Mouse (Mus musculus) liver, embryonic 13.5 days (tissue): ENCODE measurements around the gene Akr1b8. TPM values are rescaled to one million over a fixed set of nuclear protein-coding genes. Genes with fewer than 3 reads are reported as not detected.

Experiments used
- ATAC-seq: fragments of 200-750 bp; cut with Nextera tagmentation; 2 replicates; pipeline ENCODE4 v1.8.0; 2017; ENCODE audit warnings: low read depth, mild to moderate bottlenecking, moderate number of reproducible peaks, moderate library complexity
- DNase-seq: peaks from one replicate; pipeline ENCODE4 v3.0.0; 2022
- H3K27ac ChIP-seq: fragments of 300-500 bp; sonication (generic); 2 replicates; pipeline ENCODE4 v1.5.1; 2015; ENCODE audit warnings: moderate library complexity, mild to moderate bottlenecking, inconsistent platforms
- H3K27me3 ChIP-seq: fragments of 300-500 bp; sonication (generic); 2 replicates; pipeline ENCODE4 v1.6.1; 2015; ENCODE audit warnings: mild to moderate bottlenecking, inconsistent platforms
- H3K36me3 ChIP-seq: fragments of 300-500 bp; sonication (generic); 2 replicates; pipeline ENCODE4 v1.6.1; 2015; ENCODE audit warnings: mild to moderate bottlenecking, inconsistent platforms
- H3K4me1 ChIP-seq: fragments of 300-500 bp; sonication (generic); replicated peaks from 2 replicates; pipeline ENCODE4 v1.6.1; 2015; ENCODE audit warnings: inconsistent platforms
- H3K4me2 ChIP-seq: fragments of 300-500 bp; sonication (generic); 2 replicates; pipeline ENCODE4 v1.6.1; 2015; ENCODE audit warnings: inconsistent platforms, mild to moderate bottlenecking, moderate library complexity
- H3K4me3 ChIP-seq: fragments of 300-500 bp; sonication (generic); replicated peaks from 2 replicates; pipeline ENCODE4 v1.5.1; 2015; ENCODE audit warnings: mild to moderate bottlenecking, inconsistent platforms
- H3K9ac ChIP-seq: fragments of 300-500 bp; sonication (generic); 2 replicates; pipeline ENCODE4 v1.6.1; 2015; ENCODE audit warnings: mild to moderate bottlenecking, inconsistent platforms
- H3K9me3 ChIP-seq: fragments of 300-500 bp; sonication (generic); replicated peaks from 2 replicates; pipeline ENCODE4 v1.6.1; 2016; ENCODE audit warnings: inconsistent platforms
- WGBS: fragments of 180-500 bp; shearing (Covaris S2); methylation state at CpG from one replicate; pipeline ENCODE4 v1.1.7; 2015; ENCODE audit not compliant: insufficient replicate concordance; 5-methylcytosine and 5-hydroxymethylcytosine counted together
- polyA plus RNA-seq: library from polyadenylated mRNA; unstranded; fragments of >200 nt; fragmentation: Nextera tagmentation; extraction: Ambion mirVana; gene quantifications from 2 replicates; pipeline ENCODE4 v1.2.1, GENCODE M21; 2015

Gene Akr1b8
- 7.2 and 7.6 TPM in 2 replicates for polyA plus RNA-seq

DNA sequence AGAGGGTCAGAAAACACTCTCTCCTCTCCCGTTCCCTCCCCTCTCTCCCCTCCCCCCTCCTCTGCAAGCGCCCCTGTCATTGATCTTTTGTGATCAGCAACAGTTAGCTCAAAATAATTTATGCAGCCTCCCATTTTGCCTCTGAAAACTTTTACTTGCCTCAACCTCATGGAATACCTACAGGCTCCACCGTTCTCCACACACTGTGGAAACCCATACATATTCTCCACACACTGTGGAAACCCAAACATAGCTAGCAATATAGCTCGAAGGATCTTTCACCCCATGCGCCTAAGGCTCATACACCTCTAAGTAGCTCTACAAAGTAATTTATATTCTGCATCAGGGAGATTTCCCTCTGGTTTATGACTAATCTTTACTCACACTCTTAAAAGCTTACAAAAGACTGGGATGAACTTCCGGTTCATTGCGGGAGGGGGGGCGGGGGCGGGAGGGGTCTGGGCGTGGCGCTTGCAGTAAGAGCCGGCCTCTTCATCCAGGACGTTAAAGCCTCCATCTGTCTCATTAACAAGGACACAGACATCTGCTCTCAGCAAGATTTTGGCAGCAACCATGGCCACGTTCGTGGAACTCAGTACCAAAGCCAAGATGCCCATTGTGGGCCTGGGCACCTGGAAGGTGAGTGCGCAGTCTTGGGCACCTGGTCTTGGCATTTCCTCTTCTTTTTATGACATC, at the start of gene Akr1b8:
Gene Akr1b8 (plus strand): TSS at position 462 of the 696 bp plus-strand sequence.
- DNase-seq (no peak), ATAC-seq (no peak)
- H3K4me2 ChIP-seq, result peak within 1 kb of the TSS; percentile 49
- H3K36me3 ChIP-seq, result no peaks in the 10 kb centered on the region
- peaks cover 11% of the 10 kb centered on the region for H3K4me1 ChIP-seq
- no peak within 1 kb of the TSS; the same call in 1 of the 2 replicates for H3K27ac ChIP-seq
- no peaks in the 10 kb centered on the region for H3K27me3 ChIP-seq
- no peak within 1 kb of the TSS for H3K9ac ChIP-seq
- WGBS, result 20% methylated on average over 16 of the region's 16 CpGs
- no peaks in the 10 kb centered on the region for H3K9me3 ChIP-seq
- peak within 1 kb of the TSS; percentile 27 for H3K4me3 ChIP-seq

DNA sequence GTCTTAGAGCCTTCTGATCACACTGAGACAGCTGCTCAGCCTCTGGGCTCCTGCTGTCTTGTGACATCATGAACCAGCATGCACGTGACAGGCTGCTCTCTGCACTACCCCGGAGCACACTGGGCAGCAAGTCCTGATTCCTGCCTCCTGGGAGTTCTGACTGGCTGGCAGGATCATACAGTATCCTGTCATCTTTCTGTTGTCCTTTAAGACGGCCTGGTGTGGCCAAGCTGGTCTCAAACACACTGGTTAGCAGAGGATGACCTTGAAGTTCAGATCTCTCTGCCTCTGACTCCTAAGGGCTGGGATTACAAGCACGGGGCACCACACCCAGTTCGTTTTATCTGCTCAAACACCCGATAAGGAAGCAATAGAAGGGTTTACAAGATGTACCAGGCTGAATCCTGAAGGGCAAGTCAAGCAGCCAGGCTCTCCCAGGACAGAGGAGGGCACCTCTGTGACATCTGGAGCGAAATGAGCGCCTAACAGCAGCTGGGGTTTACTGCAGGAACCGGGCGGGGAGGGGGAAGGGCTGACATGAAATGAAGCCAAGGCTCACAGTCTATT, 49.2 kb upstream of the Akr1b8 start:
- ATAC-seq, result no peak
- peaks cover 26% of the 10 kb centered on the region for H3K36me3 ChIP-seq
- WGBS, result 58% methylated on average over 10 of the region's 10 CpGs

DNA sequence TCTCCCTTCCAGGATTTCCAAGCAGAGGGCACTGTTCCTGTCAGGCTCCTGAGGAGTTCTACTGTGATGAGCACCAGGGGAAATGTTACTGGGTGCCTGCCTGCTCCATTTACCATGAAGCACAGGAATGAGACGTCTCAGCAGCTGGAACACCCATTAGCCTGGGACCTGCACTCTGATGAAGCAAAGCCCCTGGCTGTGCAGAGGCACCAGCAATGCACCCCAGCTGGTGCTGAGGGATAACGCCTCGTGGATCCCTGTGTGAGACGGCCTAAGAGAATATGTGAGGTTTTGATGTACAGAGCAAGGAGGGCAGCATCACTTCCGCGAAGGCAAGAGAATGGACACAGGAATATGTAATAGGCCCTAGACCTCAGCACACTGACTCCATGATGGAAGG, 47.1 kb upstream of the Akr1b8 start:
- ATAC-seq, result no peak
- Histone ChIP-seq H3K9ac (no peak overlapping the region), H3K4me1 (0 out of 2 replicates have a peak, but pooled peaks cover 3% of the 10 kb centered on the region), H3K4me2 (no peak overlapping the region), H3K27ac (no peak overlapping the region), H3K9me3 (no peaks in the 10 kb centered on the region), H3K4me3 (no peak overlapping the region), H3K27me3 (no peaks in the 10 kb centered on the region), H3K36me3 (peaks cover 41% of the 10 kb centered on the region)
- DNase-seq, result no peak
- 80% methylated on average over 6 of the region's 6 CpGs for WGBS

More for the DNA sequence above, 49.2 kb upstream of the Akr1b8 start:
- Histone ChIP-seq H3K4me3 (no peak overlapping the region), H3K27ac (no peak overlapping the region), H3K4me2 (no peak overlapping the region), H3K4me1 (0 out of 2 replicates have a peak, but pooled peaks cover 3% of the 10 kb centered on the region), H3K27me3 (no peaks in the 10 kb centered on the region), H3K9me3 (no peaks in the 10 kb centered on the region), H3K9ac (no peak overlapping the region)
- no peak for DNase-seq

DNA sequence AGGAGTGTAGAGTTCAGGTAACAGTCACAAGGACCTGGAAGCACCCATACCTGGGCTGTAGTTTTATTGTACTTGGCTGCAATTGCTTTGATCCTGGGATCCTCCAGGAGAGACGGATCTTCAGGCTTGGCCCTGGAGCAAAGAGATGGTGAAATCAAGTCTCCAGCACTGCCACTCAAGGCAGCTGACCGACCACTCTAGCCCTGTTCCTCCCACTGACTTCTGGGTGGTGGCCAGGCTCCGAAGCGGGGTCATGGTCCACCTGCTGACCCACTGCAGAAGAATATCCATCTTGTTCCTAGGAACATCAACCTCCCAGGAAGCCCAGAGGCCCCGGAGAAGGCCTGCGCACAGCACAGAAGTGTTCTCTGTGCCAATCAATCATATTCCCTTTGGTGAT, 44.4 kb upstream of the Akr1b8 start:
- no peak for DNase-seq
- WGBS, result 81% methylated on average over 6 of the region's 6 CpGs
- Histone ChIP-seq H3K27me3 (no peaks in the 10 kb centered on the region), H3K36me3 (peaks cover 44% of the 10 kb centered on the region), H3K9ac (no peak overlapping the region), H3K4me1 (0 out of 2 replicates have a peak, but pooled peaks cover 3% of the 10 kb centered on the region), H3K27ac (no peak overlapping the region), H3K9me3 (no peaks in the 10 kb centered on the region), H3K4me2 (no peak overlapping the region), H3K4me3 (no peak overlapping the region)
- no peak for ATAC-seq

DNA sequence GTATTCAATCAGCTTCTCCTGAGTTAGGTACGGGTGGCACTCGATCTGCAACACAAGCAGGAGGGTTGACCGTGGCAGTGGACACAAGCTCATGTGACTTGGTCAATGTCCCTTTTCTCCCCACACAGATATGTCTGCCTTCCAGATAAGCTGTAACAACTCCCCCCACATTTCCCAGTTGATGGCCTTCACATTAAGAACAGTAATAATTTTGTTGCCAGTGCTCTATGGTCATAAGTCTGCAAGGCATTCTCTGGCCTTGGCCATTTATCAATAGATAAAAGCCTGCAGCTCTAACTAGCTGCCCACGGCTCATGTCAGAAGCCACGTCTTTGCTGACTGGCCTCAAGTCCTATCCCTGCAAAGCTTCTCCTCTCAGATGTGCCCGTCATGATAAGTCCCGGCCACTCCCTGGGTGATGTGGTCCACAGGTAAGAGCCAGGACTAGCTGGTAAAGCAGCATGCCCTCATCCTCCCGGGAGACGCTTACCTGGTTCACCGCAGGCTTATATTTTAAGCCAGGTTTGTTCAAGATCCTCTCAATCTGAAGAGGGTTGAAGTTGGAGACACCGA, 43.8 kb upstream of the Akr1b8 start:
- Histone ChIP-seq H3K9ac (no peak overlapping the region), H3K4me2 (no peak overlapping the region), H3K4me3 (no peak overlapping the region), H3K27me3 (no peaks in the 10 kb centered on the region), H3K27ac (no peak overlapping the region), H3K4me1 (0 out of 2 replicates have a peak, but pooled peaks cover under 1% of the 10 kb centered on the region), H3K36me3 (peaks cover 44% of the 10 kb centered on the region), H3K9me3 (no peaks in the 10 kb centered on the region)
- WGBS, result 85% methylated on average over 11 of the region's 11 CpGs
- ATAC-seq (no peak), DNase-seq (no peak)

DNA sequence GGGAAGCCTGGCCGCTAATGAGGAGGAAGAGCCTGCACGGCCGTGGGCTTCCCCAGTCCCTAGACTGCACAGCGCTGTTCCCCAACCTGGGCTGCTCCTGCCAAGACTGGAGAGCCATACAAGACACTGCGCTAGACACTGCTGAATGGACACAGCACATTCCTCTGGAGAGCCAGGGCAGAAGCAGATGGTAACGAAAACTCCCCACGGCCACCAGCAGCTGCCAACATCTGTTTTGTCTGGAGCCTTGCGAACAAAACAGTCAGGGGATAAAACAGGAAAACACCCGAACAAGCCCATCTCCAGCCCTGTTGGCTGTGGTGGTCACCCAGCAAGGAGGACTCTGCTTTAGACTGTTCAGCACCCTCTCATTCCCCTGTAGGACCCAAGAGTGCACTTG, 40.5 kb upstream of the Akr1b8 start:
- Histone ChIP-seq H3K9me3 (no peaks in the 10 kb centered on the region), H3K4me1 (peaks cover 22% of the 10 kb centered on the region), H3K27me3 (no peaks in the 10 kb centered on the region), H3K36me3 (peaks cover 32% of the 10 kb centered on the region), H3K27ac (no peak overlapping the region), H3K9ac (no peak overlapping the region), H3K4me3 (no peak overlapping the region), H3K4me2 (no peak overlapping the region)
- ATAC-seq (no peak), DNase-seq (no peak)
- 76% methylated on average over 9 of the region's 9 CpGs for WGBS

DNA sequence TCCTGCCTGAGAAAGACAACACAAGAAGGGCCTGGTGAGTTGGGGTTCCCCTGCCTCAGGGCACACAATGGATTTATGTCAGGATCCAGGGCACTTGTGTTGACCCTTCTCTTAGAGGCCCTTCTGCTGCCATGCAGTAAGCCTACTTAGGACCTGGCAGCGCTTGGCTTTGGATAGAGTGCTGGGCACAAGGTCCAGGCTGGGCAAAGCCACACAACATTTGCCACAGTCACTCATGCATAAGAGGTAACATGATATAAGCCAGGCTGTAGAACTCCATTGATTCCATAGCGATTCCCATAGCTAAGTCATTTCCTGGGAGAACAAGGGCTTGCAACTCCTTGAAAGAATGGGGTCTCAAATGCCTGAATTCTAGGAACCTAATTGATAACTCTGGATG, 40.0 kb upstream of the Akr1b8 start:
- Histone ChIP-seq H3K9me3 (no peaks in the 10 kb centered on the region), H3K4me3 (no peak overlapping the region), H3K36me3 (peaks cover 26% of the 10 kb centered on the region), H3K4me1 (peaks cover 22% of the 10 kb centered on the region), H3K4me2 (no peak overlapping the region), H3K27ac (no peak overlapping the region), H3K9ac (no peak overlapping the region), H3K27me3 (no peaks in the 10 kb centered on the region)
- no peak for DNase-seq
- WGBS, result 69% methylated on average over 2 of the region's 2 CpGs
- no peak for ATAC-seq

DNA sequence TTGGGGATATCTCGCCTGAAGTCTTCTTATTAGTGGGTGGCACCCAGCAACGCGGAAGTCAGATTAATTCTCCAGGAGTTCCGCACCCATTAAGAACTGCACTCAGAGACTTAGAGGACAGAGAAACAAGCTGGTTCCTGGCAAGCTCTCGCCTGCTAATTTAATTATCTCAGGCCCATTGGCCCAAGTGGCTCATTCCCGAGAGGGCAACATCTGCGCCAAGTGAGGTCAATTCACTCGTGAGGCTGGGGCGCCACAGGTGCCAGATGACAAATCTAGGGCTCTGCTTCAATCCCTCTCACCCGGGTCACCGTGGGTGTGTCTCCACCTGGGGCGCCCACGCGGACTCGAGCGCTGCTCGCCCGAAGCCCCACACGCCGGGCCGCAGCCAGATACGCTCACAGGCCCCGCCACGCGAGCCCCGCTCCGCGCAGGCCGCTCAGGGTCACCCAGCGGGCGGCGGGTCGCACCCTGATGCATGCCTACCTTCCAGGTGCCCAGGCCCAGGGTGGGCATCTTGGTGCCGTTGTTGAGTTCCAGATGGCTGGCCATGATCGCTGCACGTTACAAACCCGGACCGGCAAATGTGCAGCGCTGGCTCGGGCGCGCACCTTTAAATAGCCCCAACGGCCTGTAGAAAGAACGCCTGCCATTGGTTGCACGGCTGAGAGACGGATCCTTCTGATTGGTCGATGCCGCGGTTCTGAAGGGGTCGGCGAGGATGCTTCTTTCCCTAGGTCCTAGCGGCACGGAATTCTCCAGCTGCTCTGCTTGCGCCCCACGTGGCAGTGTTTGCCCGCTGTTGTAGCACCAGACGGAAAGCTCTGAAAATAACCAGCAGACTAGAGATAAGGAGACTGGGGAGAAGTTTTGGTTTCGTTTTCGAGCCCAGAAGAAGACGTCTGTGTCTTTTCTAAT, 36.8 kb upstream of the Akr1b8 start, which contains the start of gene Akr1b3:
Gene Akr1b3 (minus strand): TSS at position 625 of the 918 bp plus-strand sequence.
- Histone ChIP-seq H3K9me3 (no peaks in the 10 kb centered on the region), H3K4me3 (peak within 1 kb of the TSS; percentile 75), H3K4me1 (peaks cover 22% of the 10 kb centered on the region), H3K27me3 (no peaks in the 10 kb centered on the region), H3K36me3 (0 out of 2 replicates have a peak, but pooled peaks cover under 1% of the 10 kb centered on the region), H3K9ac (peak within 1 kb of the TSS; percentile 74), H3K27ac (peak within 1 kb of the TSS; percentile 9; the same call in 1 of the 2 replicates), H3K4me2 (peak within 1 kb of the TSS; percentile 97)
- ATAC-seq (peak; percentile 95), DNase-seq (peak; percentile 83)
- WGBS, result under 1% methylated on average over 60 of the region's 60 CpGs

DNA sequence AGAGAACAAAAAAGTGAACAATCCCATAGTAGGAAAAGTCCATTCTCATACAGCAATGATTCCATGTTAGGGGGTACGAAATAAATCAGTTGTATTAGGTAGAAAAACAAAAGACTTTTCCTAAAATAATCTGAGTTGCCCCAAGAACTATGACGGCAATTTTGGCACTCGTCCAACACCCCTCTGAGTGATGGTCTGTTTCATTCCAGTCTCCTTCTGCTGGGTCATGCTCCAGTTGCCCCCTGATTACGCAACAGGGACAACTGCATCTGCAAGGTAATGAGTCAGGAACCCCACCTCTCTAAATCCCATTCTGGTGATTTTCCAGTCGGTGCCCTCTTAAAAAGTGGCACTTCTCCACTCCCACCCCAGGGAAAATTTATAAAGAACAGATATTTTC, 35.7 kb upstream of the Akr1b8 start:
- no peak for DNase-seq
- WGBS, result 36% methylated on average over 5 of the region's 5 CpGs
- H3K4me1 ChIP-seq, result peaks cover 22% of the 10 kb centered on the region
- H3K9ac ChIP-seq, result peak overlapping the region; percentile 74; the same call in 1 of the 2 replicates
- H3K27ac ChIP-seq, result no peak overlapping the region
- H3K4me2 ChIP-seq, result peak overlapping the region; percentile 97
- H3K27me3 ChIP-seq, result no peaks in the 10 kb centered on the region
- no peak for ATAC-seq
- no peaks in the 10 kb centered on the region for H3K9me3 ChIP-seq
- H3K4me3 ChIP-seq, result peak overlapping the region; percentile 75
- no peaks in the 10 kb centered on the region for H3K36me3 ChIP-seq

DNA sequence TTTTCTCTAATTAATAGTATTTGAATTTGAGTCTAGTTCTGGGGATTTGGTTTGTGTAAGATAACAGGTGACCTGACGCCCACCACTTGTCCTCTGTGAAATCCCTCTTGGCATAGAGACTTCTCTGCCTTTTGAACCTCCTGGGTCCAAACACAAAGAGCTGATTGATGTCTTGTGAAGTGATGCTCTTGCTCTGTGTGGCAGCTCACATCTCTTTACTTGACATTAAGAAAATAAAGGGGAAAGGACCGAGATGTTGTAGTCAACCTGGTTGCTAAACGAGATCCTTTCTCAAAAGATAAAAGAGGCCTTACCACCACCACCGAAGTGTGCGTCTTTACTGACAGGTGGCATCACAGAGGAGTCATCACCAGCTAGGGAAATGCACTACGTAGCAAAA, 35.3 kb upstream of the Akr1b8 start:
- Histone ChIP-seq H3K27me3 (no peaks in the 10 kb centered on the region), H3K27ac (no peak overlapping the region), H3K36me3 (no peaks in the 10 kb centered on the region), H3K4me2 (peak overlapping the region; percentile 97; the same call in 1 of the 2 replicates), H3K9me3 (no peaks in the 10 kb centered on the region), H3K4me1 (peaks cover 22% of the 10 kb centered on the region), H3K4me3 (no peak overlapping the region), H3K9ac (no peak overlapping the region)
- WGBS, result 61% methylated on average over 6 of the region's 6 CpGs
- ATAC-seq (no peak), DNase-seq (no peak)

DNA sequence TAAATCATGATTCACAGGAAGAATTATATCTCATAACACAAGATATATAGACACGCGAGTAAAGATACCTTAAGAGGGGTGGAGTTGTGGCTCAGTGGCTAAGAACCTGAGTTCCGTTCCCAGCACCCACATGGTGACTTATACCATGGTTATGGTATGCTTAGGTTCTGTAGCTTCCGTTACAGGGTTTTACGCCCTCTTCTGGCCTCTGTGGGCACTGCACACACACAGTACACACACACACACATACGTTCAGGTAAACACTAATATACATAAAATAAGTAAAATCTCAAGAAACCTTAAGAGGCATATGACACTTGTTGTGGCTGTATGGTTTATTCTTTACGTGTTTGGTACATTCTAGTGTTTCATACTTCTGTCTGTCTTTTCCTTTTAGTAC, 31.8 kb upstream of the Akr1b8 start:
- H3K4me3 ChIP-seq, result no peak overlapping the region
- ATAC-seq (no peak), DNase-seq (no peak)
- no peaks in the 10 kb centered on the region for H3K27me3 ChIP-seq
- H3K9ac ChIP-seq, result no peak overlapping the region
- WGBS, result 80% methylated on average over 7 of the region's 7 CpGs
- H3K4me1 ChIP-seq, result peaks cover 7% of the 10 kb centered on the region
- no peaks in the 10 kb centered on the region for H3K9me3 ChIP-seq
- no peak overlapping the region for H3K27ac ChIP-seq
- H3K4me2 ChIP-seq, result no peak overlapping the region
- H3K36me3 ChIP-seq, result no peaks in the 10 kb centered on the region
